ENCODE assay signal across 8 mouse cellular contexts in the genomic region with DNA sequence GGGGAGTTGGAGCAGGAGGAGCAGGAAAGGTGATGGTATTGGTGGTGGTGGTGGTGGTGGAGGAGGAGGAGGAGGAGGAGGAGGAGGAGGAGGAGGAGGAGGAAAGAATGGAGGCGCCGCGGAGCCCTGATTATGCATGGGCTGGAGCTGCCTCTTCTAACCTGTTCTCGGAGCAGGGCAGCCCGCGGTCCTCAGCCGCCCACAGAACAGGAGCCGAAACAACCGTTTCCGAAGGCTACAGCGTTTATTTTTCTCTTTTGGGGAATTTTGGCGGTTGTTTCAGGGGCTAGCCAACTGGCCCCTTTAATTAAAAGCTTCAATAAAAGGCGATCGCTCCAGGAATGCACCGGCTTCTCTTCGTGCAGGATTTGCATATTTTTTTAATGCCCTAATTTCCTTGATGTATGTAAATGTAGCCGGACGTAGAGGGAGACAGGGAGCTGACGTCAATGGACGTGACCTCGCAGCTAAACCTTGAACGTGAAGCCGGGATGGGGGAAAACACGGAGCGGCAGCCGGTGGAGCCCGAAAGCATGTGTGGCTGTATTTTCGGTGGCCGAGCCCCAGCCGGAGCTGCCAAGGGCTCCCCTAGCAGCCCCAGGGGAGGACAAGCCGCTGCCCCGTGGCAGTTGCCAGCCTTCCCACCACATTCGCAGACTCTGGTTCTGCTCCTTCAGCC.
A peak's percentile ranks its signal among the peaks of the same experiment; 100 is the strongest.
DNase-seq lines count a peak whose midpoint lies in the region; ATAC-seq and TF ChIP-seq lines count a peak whose summit lies in the region.

No protein-coding gene starts in this region.

- 0 out of 2 replicates have a peak overlapping the region, but pooled peaks have one; percentile 34 for H3K27ac ChIP-seq in CH12.LX (ENCODE audit: insufficient read depth, low read depth)
- peak overlapping the region; percentile 100 for H3K27ac ChIP-seq in hindbrain, embryonic 14.5 days
- H3K27ac ChIP-seq in neural tube, embryonic 11.5 days (ENCODE audit: low read depth, low read length), result peak overlapping the region; percentile 100

- H3K4me2 ChIP-seq in CH12.LX (ENCODE audit: insufficient read depth, low read depth, poor library complexity, severe bottlenecking), result peak overlapping the region; percentile 70
- peak overlapping the region; percentile 87 for H3K4me2 ChIP-seq in hindbrain, embryonic 14.5 days (replicated peaks)
- peak overlapping the region; percentile 60 for H3K4me2 ChIP-seq in neural tube, embryonic 11.5 days (ENCODE audit: low read depth)

- dilution Hi-C loops in CH12.LX (cut with MboI; ENCODE audit: extremely low pct_ligation_motif_present, extremely low pct_unique_long_range_greater_than_20kb, low sequenced_read_pairs), result no loop called here

- H3K79me2 ChIP-seq in CH12.LX (replicated peaks; ENCODE audit: control insufficient read depth, extremely low read depth, insufficient read depth, poor library complexity, severe bottlenecking), result no peaks in the 10 kb centered on the region; the same call in 1 of the 2 replicates

- no peak for TF ChIP-seq CTCF in CH12.LX (conservative IDR thresholded peaks at IDR 0.05 in 1 of 2, IDR thresholded peaks at IDR 0.05 in 1 of 2; ENCODE audit: low read depth in 2 of 2, low read length in 2 of 2)

- peaks cover 11% of the 10 kb centered on the region for H3K9me3 ChIP-seq in CH12.LX (replicated peaks; ENCODE audit: low read length)
- H3K9me3 ChIP-seq in hindbrain, embryonic 14.5 days (ENCODE audit: control insufficient read depth, low read length), result no peaks in the 10 kb centered on the region
- H3K9me3 ChIP-seq in neural tube, embryonic 11.5 days (ENCODE audit: control insufficient read depth, low read length), result no peaks in the 10 kb centered on the region

- TF ChIP-seq EP300 in CH12.LX (IDR thresholded peaks at IDR 0.05; ENCODE audit: low read length), result no peak

- DNase-seq in CH12.LX (ENCODE audit: extremely low read depth), result peak; percentile 85
- peak; percentile 82 for DNase-seq in NIH3T3 (ENCODE audit: low read depth)
- peak; percentile 90 for DNase-seq in embryo, embryonic 11 days
- peak; percentile 82 for DNase-seq in hindbrain, embryonic 14.5 days (ENCODE audit: low spot score)
- peak; percentile 74 to 86 for DNase-seq in layer of hippocampus, postnatal 14 days (ENCODE audit: low spot score in 2 of 2)
- DNase-seq in neural tube, embryonic 11.5 days (ENCODE audit: low spot score), result peak; percentile 86
- no peak for DNase-seq in natural killer cell, adult 2 months (ENCODE audit: low spot score in 2 of 2)
- no peak for DNase-seq in c-Kit-positive CD71-positive TER-119-positive erythroid progenitor cells, embryonic 14.5 days (ENCODE audit: low spot score)

- peak; percentile 12 for ATAC-seq in hindbrain, embryonic 14.5 days (ENCODE audit: low FRiP score)
- ATAC-seq in neural tube, embryonic 11.5 days (ENCODE audit: insufficient read depth, low FRiP score, low TSS enrichment), result peak; percentile 4

- H3K9ac ChIP-seq in CH12.LX (ENCODE audit: insufficient read depth, low read depth), result peak overlapping the region; percentile 25; the same call in 1 of the 2 replicates
- peak overlapping the region; percentile 100 for H3K9ac ChIP-seq in hindbrain, embryonic 14.5 days
- peak overlapping the region; percentile 90 for H3K9ac ChIP-seq in neural tube, embryonic 11.5 days (ENCODE audit: low read length)

- no peaks in the 10 kb centered on the region for H3K27me3 ChIP-seq in CH12.LX (replicated peaks)
- H3K27me3 ChIP-seq in hindbrain, embryonic 14.5 days (ENCODE audit: control insufficient read depth, insufficient read depth, low read length), result no peaks in the 10 kb centered on the region
- peaks cover 7% of the 10 kb centered on the region; the same call in 1 of the 2 replicates for H3K27me3 ChIP-seq in neural tube, embryonic 11.5 days (ENCODE audit: control insufficient read depth, insufficient read depth, low read length)

- in situ Hi-C loops in CH12.LX (cut with MboI; ENCODE audit: low pct_ligation_motif_present, low pct_unique_long_range_greater_than_20kb, low sequenced_read_pairs), result loop anchor here (10.0 kb wide), 1 partner anchor 615 kb away; no protein-coding TSS in a partner anchor

- no peak for TF ChIP-seq RAD21 in CH12.LX (IDR thresholded peaks at IDR 0.05; ENCODE audit: low read depth, low read length)

- peaks cover 0 to 29% of the 10 kb centered on the region in 2 experiments for H3K36me3 ChIP-seq in CH12.LX (replicated peaks in 1 of 2; ENCODE audit: control insufficient read depth in 1 of 2, insufficient read depth in 1 of 2, low read length in 1 of 2)
- H3K36me3 ChIP-seq in hindbrain, embryonic 14.5 days (replicated peaks; ENCODE audit: control insufficient read depth, insufficient read depth), result peaks cover 10% of the 10 kb centered on the region; the same call in 1 of the 2 replicates
- no peaks in the 10 kb centered on the region for H3K36me3 ChIP-seq in neural tube, embryonic 11.5 days (ENCODE audit: control insufficient read depth, insufficient read depth, low read length)

- peak overlapping the region; percentile 49 to 62 (median 56) for H3K4me3 ChIP-seq in CH12.LX (replicated peaks in 1 of 3; ENCODE audit: low read depth in 2 of 3, low read length in 2 of 3, poor library complexity in 1 of 3)
- peak overlapping the region; percentile 90 for H3K4me3 ChIP-seq in hindbrain, embryonic 14.5 days (replicated peaks; ENCODE audit: low read length)
- H3K4me3 ChIP-seq in neural tube, embryonic 11.5 days (ENCODE audit: low read depth, low read length), result peak overlapping the region; percentile 61

- under 1% methylated on average over 33 of the region's 33 CpGs for WGBS in hindbrain, embryonic 14.5 days
- WGBS in neural tube, embryonic 11.5 days, result under 1% methylated on average over 33 of the region's 33 CpGs

- peak; percentile 49; the same call in 1 of the 2 replicates for TF ChIP-seq POLR2A in CH12.LX (IDR thresholded peaks at IDR 0.05; ENCODE audit: low read depth, low read length)

- peaks cover 2 to 5% of the 10 kb centered on the region in 2 experiments; a peak in 1 of 4 replicates for H3K4me1 ChIP-seq in CH12.LX (ENCODE audit: control insufficient read depth in 1 of 2, insufficient read depth in 2 of 2)
- no peaks in the 10 kb centered on the region for H3K4me1 ChIP-seq in hindbrain, embryonic 14.5 days (replicated peaks; ENCODE audit: control insufficient read depth, insufficient read depth, low read length)
- H3K4me1 ChIP-seq in neural tube, embryonic 11.5 days (ENCODE audit: control insufficient read depth, insufficient read depth, low read length), result no peaks in the 10 kb centered on the region

TF ChIP-seq in CH12.LX, 34 proteins besides CTCF, POLR2A, EP300 and RAD21 (continues in another document):
- TF ChIP-seq IRF4 (IDR thresholded peaks at IDR 0.05; ENCODE audit: low read depth, low read length), result peak; percentile 56; the same call in 1 of the 2 replicates
- peak; percentile 33; the same call in 1 of the 2 replicates for TF ChIP-seq TBP (conservative IDR thresholded peaks at IDR 0.05; ENCODE audit: low read depth, low read length)
- no peak for TF ChIP-seq GABPA (IDR thresholded peaks at IDR 0.05; ENCODE audit: insufficient replicate concordance, low read depth, low read length)
- no peak for TF ChIP-seq KAT2A (IDR thresholded peaks at IDR 0.05; ENCODE audit: insufficient replicate concordance, low read length)
- TF ChIP-seq UBTF (IDR thresholded peaks at IDR 0.05; ENCODE audit: low read depth, low read length), result peak; percentile 81; the same call in 1 of the 2 replicates
- no peak for TF ChIP-seq NRF1 (IDR thresholded peaks at IDR 0.05; ENCODE audit: low read depth, low read length)
- TF ChIP-seq MYC (IDR thresholded peaks at IDR 0.05; ENCODE audit: low read depth, low read length), result peak; percentile 49; the same call in 1 of the 2 replicates
- TF ChIP-seq MAZ (IDR thresholded peaks at IDR 0.05; ENCODE audit: low read depth, low read length), result 0 out of 2 replicates have a peak, but pooled peaks have one; percentile 28
- TF ChIP-seq HCFC1 (IDR thresholded peaks at IDR 0.05; ENCODE audit: low read depth, low read length), result peak; percentile 28; the same call in 1 of the 2 replicates
- no peak for TF ChIP-seq ZKSCAN1 (IDR thresholded peaks at IDR 0.05; ENCODE audit: borderline replicate concordance, low read depth, low read length)
- no peak for TF ChIP-seq NELFE (IDR thresholded peaks at IDR 0.05; ENCODE audit: low read depth, low read length)
- peak; percentile 53; the same call in 1 of the 2 replicates for TF ChIP-seq ZNF384 (IDR thresholded peaks at IDR 0.05; ENCODE audit: low read depth, low read length)
- no peak for TF ChIP-seq USF2 (conservative IDR thresholded peaks at IDR 0.05; ENCODE audit: low read depth, low read length)
- no peak; the same call in 1 of the 2 replicates for TF ChIP-seq ZMIZ1 (IDR thresholded peaks at IDR 0.05; ENCODE audit: low read depth, low read length)
- TF ChIP-seq SIN3A (IDR thresholded peaks at IDR 0.05; ENCODE audit: low read length), result peak; percentile 70; the same call in 1 of the 2 replicates
- TF ChIP-seq BHLHE40 (IDR thresholded peaks at IDR 0.05; ENCODE audit: low read depth, low read length), result peak; percentile 84
- TF ChIP-seq JUN (IDR thresholded peaks at IDR 0.05; ENCODE audit: insufficient read depth, low read depth, low read length), result no peak
- TF ChIP-seq CHD2 (IDR thresholded peaks at IDR 0.05; ENCODE audit: low read length), result no peak
- TF ChIP-seq CHD1 (IDR thresholded peaks at IDR 0.05; ENCODE audit: low read depth, low read length), result no peak
- no peak for TF ChIP-seq SMC3 (IDR thresholded peaks at IDR 0.05; ENCODE audit: low read depth, low read length)
- no peak for TF ChIP-seq MAFK (IDR thresholded peaks at IDR 0.05; ENCODE audit: insufficient replicate concordance, low read length)
- TF ChIP-seq USF1 (IDR thresholded peaks at IDR 0.05; ENCODE audit: low read depth, low read length), result no peak
- peak; percentile 61 for TF ChIP-seq ETS1 (conservative IDR thresholded peaks at IDR 0.05; ENCODE audit: low read depth, low read length)
- no peak for TF ChIP-seq ZC3H11A (IDR thresholded peaks at IDR 0.05; ENCODE audit: low read depth, low read length)
- 0 out of 2 replicates have a peak, but pooled peaks have one; percentile 14 for TF ChIP-seq MEF2A (IDR thresholded peaks at IDR 0.05; ENCODE audit: borderline replicate concordance, low read depth, low read length)
- peak; percentile 61; the same call in 1 of the 2 replicates for TF ChIP-seq MAX (IDR thresholded peaks at IDR 0.05; ENCODE audit: low read length)
- TF ChIP-seq TCF12 (IDR thresholded peaks at IDR 0.05; ENCODE audit: low read depth, low read length), result peak; percentile 31; the same call in 1 of the 2 replicates
- TF ChIP-seq PAX5 (IDR thresholded peaks at IDR 0.05; ENCODE audit: low read length), result no peak
- TF ChIP-seq ELF1 (IDR thresholded peaks at IDR 0.05; ENCODE audit: low read depth, low read length), result no peak
- TF ChIP-seq MXI1 (IDR thresholded peaks at IDR 0.05; ENCODE audit: low read depth, low read length), result peak; percentile 66; the same call in 1 of the 2 replicates
- 0 out of 2 replicates have a peak, but pooled peaks have one; percentile 16 for TF ChIP-seq RCOR1 (conservative IDR thresholded peaks at IDR 0.05; ENCODE audit: low read depth, low read length)

Comparison
In these comparisons a context has a peak if more than half of its experiments do, and no peak if none do; other contexts are left out.
1. DNase-seq: peak in CH12.LX (single experiment), NIH3T3 (single experiment), embryo, embryonic 11 days (single experiment), hindbrain, embryonic 14.5 days (single experiment), layer of hippocampus, postnatal 14 days (2 of 2) and neural tube, embryonic 11.5 days (single experiment); none in natural killer cell, adult 2 months (0 of 2) and c-Kit-positive CD71-positive TER-119-positive erythroid progenitor cells, embryonic 14.5 days (single experiment).
2. H3K27ac ChIP-seq: peak in every context shown above with its lines; median percentile 100 in hindbrain, embryonic 14.5 days; 100 in neural tube, embryonic 11.5 days; 34 in CH12.LX.
3. H3K9ac ChIP-seq: peak in every context shown above with its lines; median percentile 100 in hindbrain, embryonic 14.5 days; 90 in neural tube, embryonic 11.5 days; 25 in CH12.LX.
4. Peak in every context shown above with its lines, with median percentiles within 50 percentile points of each other: H3K4me2 ChIP-seq and H3K4me3 ChIP-seq.